Mouse (Mus musculus): Measurements from ENCODE around the gene Dhdh.
"Not testable (repeated sequence)": the region's sequence is repeated elsewhere in the genome, so short reads cannot be mapped to it uniquely, and the experiment has no call there.

The Dhdh gene

GRCm38 (mm10) chr7:45509912-45510787 lies 21.5 kb upstream of the Dhdh start, which contains the start of gene Nucb1:
Nucb1 (minus strand) TSS chr7:45510406.
- peak; percentile 96 for DNase-seq

- no peak for DNase-seq
Observed at GRCm38 (mm10) chr7:45509181-45509882, 20.7 kb upstream of the Dhdh start.

GRCm38 (mm10) chr7:45508561-45508960 lies 20.0 kb upstream of the Dhdh start:
- DNase-seq: no peak

- DNase-seq: peak; percentile 51
Observed at GRCm38 (mm10) chr7:45507583-45507982, 19.0 kb upstream of the Dhdh start.

GRCm38 (mm10) chr7:45498427-45498826 lies 9.8 kb upstream of the Dhdh start:
- no peak for DNase-seq

GRCm38 (mm10) chr7:45494548-45494947 lies 5.9 kb upstream of the Dhdh start:
- no peak for DNase-seq

GRCm38 (mm10) chr7:45492951-45493350 lies 4.3 kb upstream of the Dhdh start:
- DNase-seq: no peak

GRCm38 (mm10) chr7:45492225-45492844 lies 3.7 kb upstream of the Dhdh start:
- DNase-seq: no peak

- peak; percentile 59 for DNase-seq
Observed at GRCm38 (mm10) chr7:45491264-45491663, 2.7 kb upstream of the Dhdh start.

- peak; percentile 17 for DNase-seq
Observed at GRCm38 (mm10) chr7:45490822-45491221, 2.2 kb upstream of the Dhdh start.

- no peak for DNase-seq
Observed at GRCm38 (mm10) chr7:45489578-45489977, 973 bp upstream of the Dhdh start.

GRCm38 (mm10) chr7:45487861-45488292 lies 728 bp downstream of the Dhdh start:
- no peak for DNase-seq

- no peak for DNase-seq
Observed at GRCm38 (mm10) chr7:45486761-45487415, 1.7 kb downstream of the Dhdh start, which contains the start of gene Gm45808. Gm45808 (minus strand) TSS chr7:45486811.

GRCm38 (mm10) chr7:45486158-45486557 lies 2.4 kb downstream of the Dhdh start:
- no peak for DNase-seq

GRCm38 (mm10) chr7:45484985-45485384 lies 3.6 kb downstream of the Dhdh start:
- DNase-seq: not testable (repeated sequence)

GRCm38 (mm10) chr7:45482166-45482565 lies 6.4 kb downstream of the Dhdh start:
- DNase-seq: no peak

GRCm38 (mm10) chr7:45481374-45481927 lies 7.2 kb downstream of the Dhdh start, which contains the start of gene Tulp2:
Tulp2 (plus strand) TSS chr7:45481877.
- peak; percentile 84 for DNase-seq

GRCm38 (mm10) chr7:45480310-45480709 lies 8.3 kb downstream of the Dhdh start:
- DNase-seq: not testable (repeated sequence)

GRCm38 (mm10) chr7:45478774-45479173 lies 9.8 kb downstream of the Dhdh start:
- no peak for DNase-seq

- peak; percentile 75 for DNase-seq
Observed at GRCm38 (mm10) chr7:45477003-45477402, 11.6 kb downstream of the Dhdh start.

- DNase-seq: no peak
Observed at GRCm38 (mm10) chr7:45476453-45476852, 12.2 kb downstream of the Dhdh start.

GRCm38 (mm10) chr7:45475291-45475969 lies 13.2 kb downstream of the Dhdh start:
- DNase-seq: peak; percentile 66
